Mouse (Mus musculus) thymus, adult 2 months (tissue): ENCODE data around the gene Marc2.

Source experiments
- CTCF ChIP-seq: fragments of 200-500 bp; IDR thresholded peaks from 2 replicates; pipeline ENCODE4 v1.5.1; 2012; ENCODE audit warnings: mild to moderate bottlenecking, control low read depth, low read length, moderate library complexity, borderline replicate concordance; ENCODE audit not compliant: control insufficient read depth, poor library complexity, insufficient read depth; ENCODE audit errors: extremely low read depth
- POLR2A ChIP-seq: fragments of 200-500 bp; IDR thresholded peaks from 2 replicates; pipeline ENCODE4 v1.6.1; 2012; ENCODE audit warnings: mild to moderate bottlenecking, low read length, control low read depth, moderate library complexity; ENCODE audit not compliant: control insufficient read depth, poor library complexity, insufficient read depth; ENCODE audit errors: extremely low read depth

GRCm38 (mm10) chr1:184853339-184853738, 7.1 kb upstream of the Marc2 start:
- peak; percentile 55; the same call in 1 of the 2 replicates for TF ChIP-seq CTCF
- TF ChIP-seq POLR2A, result no peak
